Mouse (Mus musculus) urinary bladder, adult 2 months (tissue): ENCODE results near the gene Shank1. TPM values are rescaled to one million over a fixed set of nuclear protein-coding genes. Genes with fewer than 3 reads are reported as not detected.

ENCODE experiments used
- DNase-seq: peaks from one replicate; pipeline ENCODE4 v3.0.0; 2022; ENCODE audit warnings: low spot score
- polyA plus RNA-seq: library from polyadenylated mRNA; depleted of rRNA; stranded (reverse); fragments of >200 nt; gene quantifications from 2 replicates; pipeline ENCODE4 v1.2.3, GENCODE M21; 2012; rRNA removed

Gene Shank1
- polyA plus RNA-seq, 1 experiment: 0.85 TPM

- peak; percentile 66 for DNase-seq
Observed at GRCm38 (mm10) chr7:44373889-44374652, 64.0 kb downstream of the Shank1 start.

GRCm38 (mm10) chr7:44374756-44375155 is 64.7 kb downstream of the Shank1 start:
- no peak for DNase-seq

DNA sequence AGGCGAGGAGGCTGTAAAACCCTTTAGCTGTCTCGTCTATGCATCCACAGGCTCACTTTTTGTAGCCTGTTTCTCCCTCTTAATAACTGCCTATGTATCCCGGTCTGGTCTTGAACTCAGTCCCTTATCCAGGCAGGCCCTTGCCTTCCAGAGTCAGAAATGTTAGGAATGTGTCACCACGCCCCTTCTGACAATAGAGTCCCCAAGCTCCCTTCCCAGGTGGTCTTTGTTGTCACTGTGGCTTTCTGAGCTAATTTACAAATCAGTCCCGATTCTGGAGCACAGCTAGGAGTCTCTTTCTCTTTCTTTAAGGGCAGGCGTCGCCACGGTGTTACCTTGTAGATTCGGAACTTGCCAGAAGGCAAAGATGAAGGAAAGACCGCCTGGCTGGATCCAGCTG is 65.2 kb downstream of the Shank1 start:
- no peak for DNase-seq

- no peak for DNase-seq
Observed at GRCm38 (mm10) chr7:44375793-44376192, 65.7 kb downstream of the Shank1 start.

GRCm38 (mm10) chr7:44378290-44378689 is 68.2 kb downstream of the Shank1 start:
- DNase-seq: no peak

DNA sequence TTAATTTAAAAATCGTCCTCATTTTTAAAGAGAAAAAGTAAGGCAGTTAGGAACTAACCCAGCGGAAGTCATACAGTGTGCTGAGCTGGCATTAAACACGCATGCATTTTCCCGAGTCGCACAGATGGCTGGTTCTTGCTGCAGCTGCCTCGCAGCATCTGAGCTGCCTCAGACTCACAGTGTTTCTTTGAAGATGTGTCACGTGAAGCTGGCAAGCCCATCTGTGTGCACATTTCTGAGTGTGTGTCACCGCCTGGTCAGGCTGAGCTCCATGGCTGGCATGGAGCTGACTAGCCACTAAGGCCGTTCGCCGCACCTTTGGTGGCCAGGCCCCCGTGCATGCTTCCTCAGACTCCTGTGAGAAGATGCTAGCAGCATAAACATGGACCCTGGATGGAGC is 72.5 kb downstream of the Shank1 start:
- DNase-seq: no peak

- peak; percentile 38 for DNase-seq
Observed at GRCm38 (mm10) chr7:44383980-44384715, 74.1 kb downstream of the Shank1 start, which contains the start of gene Syt3. TSS of gene Syt3 (plus strand) at chr7:44384102.

GRCm38 (mm10) chr7:44384716-44385059 is 74.6 kb downstream of the Shank1 start:
- no peak for DNase-seq

- DNase-seq: no peak
Observed at GRCm38 (mm10) chr7:44385720-44386119, 75.7 kb downstream of the Shank1 start, which contains the start of gene 1700008O03Rik. TSS of gene 1700008O03Rik (minus strand) at chr7:44385820.

- DNase-seq: no peak
Observed at GRCm38 (mm10) chr7:44391831-44392230, 81.8 kb downstream of the Shank1 start.

DNA sequence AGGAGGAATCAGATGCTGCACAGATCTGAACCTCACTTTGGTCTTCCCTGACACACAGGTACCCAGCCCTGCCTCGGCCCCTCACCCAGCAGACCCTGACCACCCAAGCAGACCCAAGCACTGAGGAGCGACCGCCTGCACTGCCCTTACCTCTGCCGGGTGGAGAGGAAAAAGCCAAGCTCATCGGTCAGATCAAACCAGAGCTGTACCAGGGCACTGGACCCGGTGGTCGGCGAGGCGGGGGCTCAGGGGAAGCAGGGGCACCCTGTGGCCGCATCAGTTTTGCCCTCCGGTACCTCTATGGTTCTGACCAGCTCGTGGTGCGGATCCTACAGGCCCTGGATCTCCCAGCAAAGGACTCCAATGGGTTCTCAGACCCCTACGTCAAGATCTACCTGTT is 82.3 kb downstream of the Shank1 start:
- no peak for DNase-seq

GRCm38 (mm10) chr7:44393284-44393683 is 83.2 kb downstream of the Shank1 start:
- DNase-seq: no peak

- no peak for DNase-seq
Observed at GRCm38 (mm10) chr7:44398570-44398969, 88.5 kb downstream of the Shank1 start.

DNA sequence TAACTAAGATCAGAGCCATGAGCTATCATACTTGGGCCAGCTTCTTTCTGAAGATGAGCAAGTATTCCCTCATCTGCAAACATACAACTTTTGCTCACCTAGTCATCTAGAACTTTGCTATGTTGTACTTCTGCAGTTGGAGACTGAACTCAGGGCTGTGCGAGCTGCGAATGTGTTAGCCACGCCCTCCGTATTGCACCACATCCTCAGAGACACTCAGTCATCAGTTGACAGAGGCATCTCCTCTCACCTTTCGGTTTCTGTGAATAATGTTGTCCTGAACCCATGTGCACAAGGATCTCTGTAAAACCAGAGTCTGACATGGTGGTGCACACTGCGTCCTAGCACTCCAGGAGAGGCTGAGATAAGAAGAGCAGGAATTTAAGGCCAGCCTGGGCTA is 91.6 kb downstream of the Shank1 start:
- no peak for DNase-seq

- DNase-seq: no peak
Observed at GRCm38 (mm10) chr7:44405346-44406014, 95.4 kb downstream of the Shank1 start.

GRCm38 (mm10) chr7:44406015-44406355 is 95.9 kb downstream of the Shank1 start:
- DNase-seq: no peak

Other genes starting within 250 kb of the Shank1 start
- gene Klk1b21, start 207.9 kb upstream of the Shank1 start, polyA plus RNA-seq: not detected in 2 replicates
- not detected in 2 replicates for gene Klk1b22, start 197.6 kb upstream of the Shank1 start, polyA plus RNA-seq
- not detected in 2 replicates for gene Klk1b16, start 173.5 kb upstream of the Shank1 start, polyA plus RNA-seq
- gene Klk1b24, start 122.0 kb upstream of the Shank1 start, polyA plus RNA-seq: not detected in 2 replicates
- gene Klk1b3, start 112.1 kb upstream of the Shank1 start, polyA plus RNA-seq: not detected in 2 replicates
- not detected in 2 replicates for gene Klk1b4, start 102.8 kb upstream of the Shank1 start, polyA plus RNA-seq
- gene Klk1b5, start 94.3 kb upstream of the Shank1 start, polyA plus RNA-seq: not detected in 2 replicates
- 0.17 and 0.40 TPM in 2 replicates for gene Klk1, start 84.9 kb upstream of the Shank1 start, polyA plus RNA-seq
- gene Gm36864, start 74.1 kb upstream of the Shank1 start, polyA plus RNA-seq: not detected in 2 replicates
- gene 1700028J19Rik, start 63.6 kb upstream of the Shank1 start, polyA plus RNA-seq: 0.71 and 1.1 TPM in 2 replicates
- gene 2410002F23Rik, start 63.5 kb upstream of the Shank1 start, polyA plus RNA-seq: 100 and 125 TPM in 2 replicates
- gene Acp4, start 52.9 kb upstream of the Shank1 start, polyA plus RNA-seq: not detected in 2 replicates
- 0.65 TPM in 1 of 2 replicates, not detected in the other for gene Gm15517, start 48.8 kb upstream of the Shank1 start, polyA plus RNA-seq
- gene Clec11a, start 3.4 kb upstream of the Shank1 start, polyA plus RNA-seq: 17.2 and 19.7 TPM in 2 replicates
- 4.1 and 4.3 TPM in 2 replicates for gene Syt3, start 73.8 kb downstream of the Shank1 start, polyA plus RNA-seq
- gene 1700008O03Rik, start 75.6 kb downstream of the Shank1 start, polyA plus RNA-seq: 1.4 and 1.5 TPM in 2 replicates
- 1.7 and 2.3 TPM in 2 replicates for gene Lrrc4b, start 118.8 kb downstream of the Shank1 start, polyA plus RNA-seq
- 0.10 and 0.22 TPM in 2 replicates for gene Aspdh, start 155.1 kb downstream of the Shank1 start, polyA plus RNA-seq
- 85.0 and 110 TPM in 2 replicates for gene Josd2, start 157.7 kb downstream of the Shank1 start, polyA plus RNA-seq
- gene Emc10, start 186.3 kb downstream of the Shank1 start, polyA plus RNA-seq: 127 TPM in 2 replicates
- 10.0 and 12.5 TPM in 2 replicates for gene Fam71e1, start 186.3 kb downstream of the Shank1 start, polyA plus RNA-seq
- gene Mybpc2, start 214.4 kb downstream of the Shank1 start, polyA plus RNA-seq: 0.63 and 0.69 TPM in 2 replicates
- gene Spib, start 221.8 kb downstream of the Shank1 start, polyA plus RNA-seq: 0.38 and 0.41 TPM in 2 replicates
- 15.8 and 19.7 TPM in 2 replicates for gene Pold1, start 238.6 kb downstream of the Shank1 start, polyA plus RNA-seq
- gene Nr1h2, start 243.7 kb downstream of the Shank1 start, polyA plus RNA-seq: 89.0 and 106 TPM in 2 replicates